In genomic region chr14:22055630-22056029, GRCm38 (mm10) we compare ENCODE assay signal across 11 mouse cellular contexts. TPM values are rescaled to one million over a fixed set of nuclear protein-coding genes. Genes with fewer than 3 reads are reported as not detected.
DNase-seq lines count a peak whose midpoint lies in the region.
"Had no signal": no experiment of that assay in that cellular context is flagged by ENCODE, and none has a peak within 500 bp of the region (broad histone marks: within the 10 kb centered on the region; RNA-seq: fewer than 3 reads in every experiment).

No protein-coding gene starts in this region.

- DNase-seq in heart, adult 11 months: peak; percentile 96
- no peak for DNase-seq in heart, embryonic 10.5 days (ENCODE audit: low spot score)
- DNase-seq in heart, postnatal 14 days: peak; percentile 13 to 55
- DNase-seq in kidney, postnatal 10 days: peak; percentile 65
- DNase-seq in lung, postnatal 14 days: peak; percentile 37
- DNase-seq in right cerebral cortex, postnatal 25 days: no peak
- DNase-seq in left cerebral cortex, postnatal 4 days: no peak
- no peak for DNase-seq in layer of hippocampus, postnatal 36 days

- no peak overlapping the region for H3K27ac ChIP-seq in heart, embryonic 10.5 days
- H3K27ac ChIP-seq: forebrain, embryonic 13.5 days; midbrain, embryonic 10.5 days had no signal

- H3K4me1 ChIP-seq in heart, embryonic 10.5 days: peaks cover 17% of the 10 kb centered on the region

- H3K4me3 ChIP-seq in heart, embryonic 10.5 days: no peak overlapping the region
- H3K4me3 ChIP-seq: forebrain, embryonic 13.5 days; midbrain, embryonic 10.5 days had no signal

- H3K36me3 ChIP-seq in heart, embryonic 10.5 days: no peaks in the 10 kb centered on the region
- H3K36me3 ChIP-seq: G1E; midbrain, embryonic 10.5 days had no signal

- no peaks in the 10 kb centered on the region for H3K9me3 ChIP-seq in heart, embryonic 10.5 days
- H3K9me3 ChIP-seq: forebrain, embryonic 13.5 days; G1E; midbrain, embryonic 10.5 days had no signal

- intact Hi-C loops in heart, postnatal 14 days (cut with DNase I): no loop called here
- intact Hi-C loops in left cerebral cortex, postnatal 4 days (cut with DNase I): no loop called here

- WGBS in heart, embryonic 10.5 days: 50% methylated on average over 8 of the region's 8 CpGs

- peaks cover 22% of the 10 kb centered on the region for H3K27me3 ChIP-seq in heart, embryonic 10.5 days (ENCODE audit: insufficient read depth, poor library complexity, severe bottlenecking)

RNA-seq across cellular contexts. Expression of gene Lrmda, which starts 36.1 kb away (rescaled TPM):
- polyA plus RNA-seq in heart, embryonic 10.5 days (2016; fragmentation: Nextera tagmentation; extraction: Ambion mirVana): 0.60 and 1.1 TPM in 2 replicates
- total RNA-seq in heart, postnatal 14 days (2021): 1 to 10 TPM in 1 of 2 experiments, under 1 TPM in 1; 0.76 to 1.0 TPM
- total RNA-seq in left cerebral cortex, postnatal 4 days (2021): under 1 TPM in 1 of 2 experiments, not detected in 1; 0.74 TPM
- 1 to 10 TPM in 1 of 2 experiments, under 1 TPM in 1; 0.87 to 1.0 TPM for total RNA-seq in layer of hippocampus, postnatal 36 days (2021)
- total RNA-seq: G1E had no signal
- polyA plus RNA-seq: forebrain, embryonic 13.5 days; G1E had no signal

Comparison
In these comparisons a context has a peak if more than half of its experiments do, and no peak if none do; other contexts are left out.
1. DNase-seq: peak in heart, adult 11 months (single experiment), heart, postnatal 14 days (2 of 2), kidney, postnatal 10 days (single experiment) and lung, postnatal 14 days (single experiment); none in heart, embryonic 10.5 days (single experiment), right cerebral cortex, postnatal 25 days (single experiment), left cerebral cortex, postnatal 4 days (single experiment) and layer of hippocampus, postnatal 36 days (0 of 2).